In the genomic region with DNA sequence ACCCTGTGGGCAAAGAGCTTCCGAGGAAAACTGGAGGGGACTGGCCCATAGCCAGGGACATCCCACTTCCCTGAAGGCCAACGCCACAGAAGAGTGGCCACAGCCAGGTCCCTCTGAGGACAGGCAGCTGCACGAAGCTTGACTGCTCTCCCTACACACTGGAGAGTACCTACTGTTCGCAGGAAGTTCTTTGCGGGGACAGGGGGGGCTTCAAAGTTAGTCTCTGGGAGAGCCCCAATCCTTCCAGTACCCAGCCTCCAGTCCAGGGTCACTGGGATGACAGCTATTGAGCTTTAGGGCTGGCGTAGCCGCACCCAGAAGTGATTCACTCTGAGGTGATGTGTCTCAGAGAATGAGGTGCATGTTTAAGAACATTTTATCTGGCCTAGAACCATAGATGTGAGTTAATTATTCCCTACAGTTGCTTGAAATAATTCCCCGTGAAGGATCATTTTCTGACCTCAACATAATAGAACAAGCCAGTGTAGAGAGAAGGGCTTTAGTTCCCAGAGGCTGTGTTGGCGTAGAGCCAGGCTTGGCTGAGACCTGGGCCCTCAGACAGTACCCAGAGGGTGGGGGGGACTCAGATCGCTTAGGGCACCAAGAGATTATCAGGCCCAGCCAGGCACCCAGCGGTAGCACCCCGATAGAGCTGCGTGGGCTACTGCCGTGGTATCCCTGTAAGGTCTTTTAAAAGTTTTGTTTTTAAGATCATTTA, we compare ENCODE assay signal across 9 mouse cellular contexts. TPM values are rescaled to one million over a fixed set of nuclear protein-coding genes. Genes with fewer than 3 reads are reported as not detected.
A peak's percentile ranks its signal among the peaks of the same experiment; 100 is the strongest.
DNase-seq lines count a peak whose midpoint lies in the region; ATAC-seq lines count a peak whose summit lies in the region.
"Had no signal": no experiment of that assay in that cellular context is flagged by ENCODE, and none has a peak within 500 bp of the region (broad histone marks: within the 10 kb centered on the region; RNA-seq: fewer than 3 reads in every experiment).

No protein-coding gene starts in this region.

- H3K9ac ChIP-seq in intestine, embryonic 15.5 days: no peak overlapping the region

- no peak overlapping the region for H3K4me3 ChIP-seq in intestine, embryonic 15.5 days (replicated peaks)
- H3K4me3 ChIP-seq: megakaryocyte, embryonic 14.5 days had no signal

- no peak overlapping the region for H3K4me2 ChIP-seq in intestine, embryonic 15.5 days (replicated peaks)

- no peaks in the 10 kb centered on the region for H3K27me3 ChIP-seq in intestine, embryonic 15.5 days (replicated peaks)
- H3K27me3 ChIP-seq: megakaryocyte, embryonic 14.5 days had no signal

- DNase-seq in cerebellum, adult 9-11 months: peak; percentile 40
- DNase-seq in cerebellum, adult 11-12 months: no peak
- DNase-seq in right cerebral cortex, adult 18-20 months: peak; percentile 25
- no peak for DNase-seq in right cerebral cortex, adult 2 months (ENCODE audit: low spot score in 2 of 2)
- peak; percentile 25 for DNase-seq in lung, postnatal 36 days
- DNase-seq in urinary bladder, adult 2 months (ENCODE audit: low spot score): no peak
- no peak for DNase-seq in layer of hippocampus, adult 18-20 months (ENCODE audit: low spot score in 2 of 2)

- 67% methylated on average over 14 of the region's 14 CpGs for WGBS in intestine, embryonic 15.5 days

- H3K9me3 ChIP-seq in intestine, embryonic 15.5 days: no peaks in the 10 kb centered on the region
- H3K9me3 ChIP-seq: megakaryocyte, embryonic 14.5 days had no signal

- H3K36me3 ChIP-seq in intestine, embryonic 15.5 days: peaks cover 51% of the 10 kb centered on the region

- H3K4me1 ChIP-seq in intestine, embryonic 15.5 days (replicated peaks): peaks cover 8% of the 10 kb centered on the region; the same call in 1 of the 2 replicates

- H3K27ac ChIP-seq in intestine, embryonic 15.5 days: peak overlapping the region; percentile 86

- ATAC-seq in intestine, embryonic 15.5 days: peak; percentile 90

RNA-seq across cellular contexts. Expression of a gene that starts 13.5 kb away (rescaled TPM):
- 358 and 367 TPM in 2 replicates for polyA plus RNA-seq in intestine, embryonic 15.5 days (2015; fragmentation: Nextera tagmentation; extraction: Ambion mirVana)
- 137 and 145 TPM in 2 replicates for polyA plus RNA-seq in urinary bladder, adult 2 months (2012; rRNA removed)
- total RNA-seq in layer of hippocampus, adult 18-20 months (2021): 100 to 1,000 TPM; 186 to 187 TPM

Comparison
In these comparisons a context has a peak if more than half of its experiments do, and no peak if none do; other contexts are left out.
1. DNase-seq: peak in cerebellum, adult 9-11 months (single experiment), right cerebral cortex, adult 18-20 months (single experiment) and lung, postnatal 36 days (single experiment); none in cerebellum, adult 11-12 months (single experiment), right cerebral cortex, adult 2 months (0 of 2), urinary bladder, adult 2 months (single experiment) and layer of hippocampus, adult 18-20 months (0 of 2).